Mouse (Mus musculus) liver, embryonic 14.5 days (tissue): ENCODE results near the gene Pdzrn4. TPM values are rescaled to one million over a fixed set of nuclear protein-coding genes. Genes with fewer than 3 reads are reported as not detected.

ENCODE experiments used
- ATAC-seq: fragments of 200-750 bp; cut with Nextera tagmentation; 2 replicates; pipeline ENCODE4 v1.8.0; 2017; ENCODE audit warnings: moderate number of reproducible peaks, mild to moderate bottlenecking, moderate library complexity; ENCODE audit not compliant: insufficient read depth
- DNase-seq, 3 experiments: peaks; one replicate each; pipeline ENCODE4 v3.0.0-alpha.2; 2012 to 2013; ENCODE audit warnings: low read depth in 3 of 3, low spot score in 3 of 3
- H3K27ac ChIP-seq: fragments of 300-500 bp; sonication (generic); 2 replicates; pipeline ENCODE4 v1.5.1; 2014; ENCODE audit warnings: moderate library complexity, mild to moderate bottlenecking, control low read depth, inconsistent platforms
- H3K27me3 ChIP-seq: fragments of 300-500 bp; sonication (generic); 2 replicates; pipeline ENCODE4 v1.6.1; 2014; ENCODE audit warnings: mild to moderate bottlenecking, low read length, moderate library complexity; ENCODE audit not compliant: control insufficient read depth, insufficient read depth
- H3K36me3 ChIP-seq: fragments of 300-500 bp; sonication (generic); replicated peaks from 2 replicates; pipeline ENCODE4 v1.6.1; 2014; ENCODE audit warnings: low read depth; ENCODE audit not compliant: control insufficient read depth, insufficient read depth
- H3K4me1 ChIP-seq, 2 experiments: fragments of 200-500 bp in 1 of 2; fragments of 300-500 bp in 1 of 2; sonication (generic) in 1 of 2; replicated peaks; 2 replicates each; pipeline ENCODE4 v1.6.1; 2012 to 2014; ENCODE audit warnings: antibody characterized with exemption in 1 of 2, inconsistent platforms in 1 of 2, low read length in 1 of 2; ENCODE audit not compliant: control insufficient read depth in 2 of 2, insufficient read depth in 2 of 2
- H3K4me2 ChIP-seq: fragments of 300-500 bp; sonication (generic); 2 replicates; pipeline ENCODE4 v1.6.1; 2014; ENCODE audit warnings: low read depth, mild to moderate bottlenecking, control low read depth, moderate library complexity
- H3K4me3 ChIP-seq, 2 experiments: fragments of 200-500 bp in 1 of 2; fragments of 300-500 bp in 1 of 2; sonication (generic) in 1 of 2; 2 replicates each; pipeline ENCODE4 v1.5.1; 2012 to 2014; ENCODE audit warnings: low read depth in 2 of 2, low read length in 2 of 2, mild to moderate bottlenecking in 2 of 2, control low read depth in 1 of 2, inconsistent platforms in 1 of 2, moderate library complexity in 1 of 2; ENCODE audit not compliant: insufficient read depth in 1 of 2
- H3K9ac ChIP-seq: fragments of 300-500 bp; sonication (generic); replicated peaks from 2 replicates; pipeline ENCODE4 v1.6.1; 2014; ENCODE audit warnings: mild to moderate bottlenecking, control low read depth, moderate library complexity
- H3K9me3 ChIP-seq: fragments of 300-500 bp; sonication (generic); 2 replicates; pipeline ENCODE4 v1.6.1; 2016; ENCODE audit warnings: low read length, mixed read lengths; ENCODE audit not compliant: control insufficient read depth
- CTCF ChIP-seq: IDR thresholded peaks from 2 replicates; pipeline ENCODE4 v1.5.1; 2016; ENCODE audit warnings: antibody characterized with exemption, low read depth, control low read depth
- EP300 ChIP-seq: IDR thresholded peaks from 2 replicates; pipeline ENCODE4 v1.6.1; 2016; ENCODE audit warnings: antibody characterized with exemption, low read depth
- WGBS: fragments of 180-500 bp; shearing (Covaris S2); extraction: QIAGEN DNeasy Blood & Tissue Kit; methylation state at CpG from one replicate; pipeline ENCODE4 v1.1.7; 2014; ENCODE audit not compliant: insufficient replicate concordance; 5-methylcytosine and 5-hydroxymethylcytosine counted together
- polyA plus RNA-seq, 2 experiments: library from polyadenylated mRNA; depleted of rRNA in 1 of 2; stranded (reverse) in 1 of 2; unstranded in 1 of 2; fragments of >200 nt; fragmentation: Nextera tagmentation in 1 of 2; extraction: Ambion mirVana in 1 of 2; gene quantifications; 2 replicates each; pipeline versions ENCODE4 v1.2.1 to v1.2.3; 2012 to 2014

The Pdzrn4 gene
- polyA plus RNA-seq, 2 experiments: not detected

DNA sequence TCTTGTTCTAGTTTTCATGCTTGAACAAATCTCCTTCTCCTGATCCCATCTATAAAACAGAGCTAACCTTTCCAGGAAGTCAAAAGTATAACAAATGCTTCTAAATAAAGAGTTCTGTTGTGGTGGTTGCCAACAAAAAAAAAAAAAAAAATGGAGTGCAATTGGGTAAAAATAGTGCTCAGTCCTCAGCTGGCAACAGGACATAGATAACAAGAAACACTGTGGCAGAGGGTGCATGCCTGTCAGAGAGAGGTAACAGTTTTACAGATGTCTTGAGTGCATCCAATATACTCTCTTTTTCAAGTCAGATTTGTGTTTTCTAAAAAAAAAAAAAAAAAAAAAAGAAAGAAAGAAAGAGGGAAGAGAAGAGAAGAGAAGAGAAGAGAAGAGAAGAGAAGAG lies 32.1 kb upstream of the Pdzrn4 start:
- Histone ChIP-seq H3K4me2 (no peak overlapping the region), H3K4me3 (no peak overlapping the region), H3K9me3 (no peaks in the 10 kb centered on the region), H3K4me1 (no peaks in the 10 kb centered on the region), H3K9ac (no peak overlapping the region), H3K36me3 (no peaks in the 10 kb centered on the region), H3K27me3 (no peaks in the 10 kb centered on the region), H3K27ac (no peak overlapping the region)
- ATAC-seq: no peak
- TF ChIP-seq CTCF: no peak
- no peak for DNase-seq

- DNase-seq: no peak
- H3K27me3 ChIP-seq: peaks cover 24% of the 10 kb centered on the region
- H3K4me3 ChIP-seq: no peak overlapping the region
- no peak overlapping the region for H3K9ac ChIP-seq
- no peaks in the 10 kb centered on the region for H3K4me1 ChIP-seq
- H3K27ac ChIP-seq: no peak overlapping the region
- TF ChIP-seq EP300 (no peak), CTCF (no peak)
- WGBS: 42% methylated on average over 5 of the region's 5 CpGs
- no peak overlapping the region for H3K4me2 ChIP-seq
- H3K9me3 ChIP-seq: no peaks in the 10 kb centered on the region
- ATAC-seq: no peak
- H3K36me3 ChIP-seq: no peaks in the 10 kb centered on the region
Measured at GRCm38 (mm10) chr15:92394811-92395210, 1.9 kb upstream of the Pdzrn4 start.

GRCm38 (mm10) chr15:92398747-92399146 lies 2.1 kb downstream of the Pdzrn4 start:
- WGBS: 33% methylated on average over 2 of the region's 2 CpGs
- Histone ChIP-seq H3K27ac (no peak overlapping the region), H3K9ac (no peak overlapping the region), H3K4me1 (no peaks in the 10 kb centered on the region), H3K27me3 (peaks cover 24% of the 10 kb centered on the region), H3K4me3 (no peak overlapping the region), H3K4me2 (no peak overlapping the region), H3K36me3 (no peaks in the 10 kb centered on the region), H3K9me3 (no peaks in the 10 kb centered on the region)
- ATAC-seq: no peak
- no peak for TF ChIP-seq CTCF
- TF ChIP-seq EP300: no peak
- no peak for DNase-seq

DNA sequence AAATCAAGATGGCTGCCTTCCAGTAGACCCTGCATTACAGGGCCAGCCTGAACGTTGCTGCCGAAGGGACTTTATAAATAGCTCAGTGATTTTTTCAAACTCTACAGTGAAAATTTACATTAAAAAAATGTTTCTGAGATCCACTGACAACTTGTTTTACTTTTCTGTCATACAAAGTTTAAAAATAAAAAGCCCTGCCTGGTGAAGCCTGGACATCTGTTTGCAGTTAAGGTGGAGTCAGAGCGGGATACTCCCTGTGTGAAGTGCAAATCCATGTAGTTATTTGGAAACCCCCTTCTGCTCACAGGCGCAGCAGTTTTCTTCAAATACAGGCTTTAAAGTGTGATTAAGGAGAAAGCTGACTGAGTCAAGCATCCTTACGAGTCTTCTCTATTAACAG lies 2.6 kb downstream of the Pdzrn4 start:
- peaks cover 24% of the 10 kb centered on the region for H3K27me3 ChIP-seq
- ATAC-seq (no peak), DNase-seq (no peak)
- no peak overlapping the region for H3K9ac ChIP-seq
- WGBS: 59% methylated on average over 5 of the region's 5 CpGs
- H3K4me3 ChIP-seq: no peak overlapping the region
- no peaks in the 10 kb centered on the region for H3K4me1 ChIP-seq
- H3K9me3 ChIP-seq: no peaks in the 10 kb centered on the region
- H3K36me3 ChIP-seq: no peaks in the 10 kb centered on the region
- no peak for TF ChIP-seq CTCF
- TF ChIP-seq EP300: no peak
- no peak overlapping the region for H3K27ac ChIP-seq
- H3K4me2 ChIP-seq: no peak overlapping the region

GRCm38 (mm10) chr15:92401554-92401953 lies 4.9 kb downstream of the Pdzrn4 start:
- Histone ChIP-seq H3K9ac (no peak overlapping the region), H3K9me3 (no peaks in the 10 kb centered on the region), H3K27ac (no peak overlapping the region), H3K4me1 (no peaks in the 10 kb centered on the region), H3K4me3 (no peak overlapping the region), H3K27me3 (peaks cover 17% of the 10 kb centered on the region), H3K4me2 (no peak overlapping the region), H3K36me3 (no peaks in the 10 kb centered on the region)
- DNase-seq (no peak), ATAC-seq (no peak)
- no peak for TF ChIP-seq EP300
- TF ChIP-seq CTCF: no peak
- 55% methylated on average over 6 of the region's 6 CpGs for WGBS

DNA sequence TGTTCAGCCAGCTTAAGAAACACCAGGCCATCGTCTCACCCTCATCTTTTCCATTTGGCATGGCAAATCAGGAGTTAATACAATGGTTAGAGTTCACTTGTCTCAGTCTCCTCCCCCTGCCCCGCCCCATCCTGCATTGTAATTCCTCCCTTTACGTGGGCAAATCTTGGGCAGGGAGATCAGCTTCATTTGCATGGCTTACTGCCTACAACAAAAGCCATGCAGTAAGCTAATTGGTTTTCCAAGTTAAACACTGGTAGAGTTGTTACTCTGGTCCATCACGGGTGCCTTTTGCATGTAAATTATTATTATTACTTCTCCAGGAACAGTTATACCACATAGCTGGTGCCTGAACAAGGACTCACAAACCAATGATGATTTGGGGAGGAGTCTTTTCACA lies 18.6 kb downstream of the Pdzrn4 start:
- TF ChIP-seq EP300 (no peak), CTCF (no peak)
- H3K4me1 ChIP-seq: no peaks in the 10 kb centered on the region
- no peaks in the 10 kb centered on the region for H3K27me3 ChIP-seq
- H3K4me3 ChIP-seq: no peak overlapping the region
- H3K27ac ChIP-seq: no peak overlapping the region
- no peak for ATAC-seq
- WGBS: 13% methylated on average over 4 of the region's 4 CpGs
- no peaks in the 10 kb centered on the region for H3K36me3 ChIP-seq
- no peak overlapping the region for H3K9ac ChIP-seq
- H3K9me3 ChIP-seq: no peaks in the 10 kb centered on the region
- DNase-seq: no peak
- H3K4me2 ChIP-seq: no peak overlapping the region
